Mouse (Mus musculus): ENCODE results near the gene Riiad1.

- TF ChIP-seq CTCF (IDR thresholded peaks at IDR 0.05; ENCODE audit: insufficient read depth, low read length) (no peak), POLR2A (IDR thresholded peaks at IDR 0.05; ENCODE audit: borderline replicate concordance, extremely low read depth, low read depth, low read length) (no peak)
Measured at GRCm38 (mm10) chr3:94468931-94469330, 11.2 kb downstream of the Riiad1 start.
